Mouse (Mus musculus) lung, embryonic 15.5 days (tissue): Measurements from ENCODE around the gene Gm10490. TPM values are rescaled to one million over a fixed set of nuclear protein-coding genes. Genes with fewer than 3 reads are reported as not detected.
A peak's percentile ranks its signal among the peaks of the same experiment; 100 is the strongest.
"Not testable (repeated sequence)": the region's sequence is repeated elsewhere in the genome, so short reads cannot be mapped to it uniquely, and the experiment has no call there.

Experiments
- ATAC-seq: fragments of 200-750 bp; cut with Nextera tagmentation; 2 replicates; pipeline ENCODE4 v1.8.0; 2017; ENCODE audit warnings: moderate number of reproducible peaks, borderline replicate concordance; ENCODE audit not compliant: low FRiP score, low TSS enrichment; ENCODE audit errors: extremely low read depth
- H3K27ac ChIP-seq: fragments of 300-500 bp; sonication (generic); 2 replicates; pipeline ENCODE4 v1.5.1; 2015; ENCODE audit warnings: moderate library complexity, mild to moderate bottlenecking, inconsistent platforms
- H3K27me3 ChIP-seq: fragments of 300-500 bp; sonication (generic); 2 replicates; pipeline ENCODE4 v1.6.1; 2015; ENCODE audit warnings: inconsistent platforms
- H3K36me3 ChIP-seq: fragments of 300-500 bp; sonication (generic); 2 replicates; pipeline ENCODE4 v1.6.1; 2015; ENCODE audit warnings: inconsistent platforms
- H3K4me1 ChIP-seq: fragments of 300-500 bp; sonication (generic); 2 replicates; pipeline ENCODE4 v1.6.1; 2015; ENCODE audit warnings: inconsistent platforms
- H3K4me2 ChIP-seq: fragments of 300-500 bp; sonication (generic); 2 replicates; pipeline ENCODE4 v1.6.1; 2015; ENCODE audit warnings: inconsistent platforms, mild to moderate bottlenecking, moderate library complexity
- H3K4me3 ChIP-seq: fragments of 300-500 bp; sonication (generic); 2 replicates; pipeline ENCODE4 v1.5.1; 2015; ENCODE audit warnings: mild to moderate bottlenecking, inconsistent platforms
- H3K9ac ChIP-seq: fragments of 300-500 bp; sonication (generic); 2 replicates; pipeline ENCODE4 v1.6.1; 2015; ENCODE audit warnings: inconsistent platforms
- H3K9me3 ChIP-seq: fragments of 300-500 bp; sonication (generic); 2 replicates; pipeline ENCODE4 v1.6.1; 2016; ENCODE audit warnings: inconsistent platforms
- WGBS: fragments of 180-500 bp; shearing (Covaris S2); methylation state at CpG from one replicate; pipeline ENCODE4 v1.1.7; 2015; 5-methylcytosine and 5-hydroxymethylcytosine counted together
- polyA plus RNA-seq: library from polyadenylated mRNA; unstranded; fragments of >200 nt; fragmentation: Nextera tagmentation; extraction: Ambion mirVana; gene quantifications from 2 replicates; pipeline ENCODE4 v1.2.1, GENCODE M21; 2015

Gene Gm10490
- polyA plus RNA-seq, 1 experiment from 2014 or later, result not detected

GRCm38 (mm10) chrX:7898211-7898610 is 11.1 kb upstream of the Gm10490 start:
- WGBS, result 23% methylated on average over 12 of the region's 13 CpGs
- ATAC-seq, result no peak
- Histone ChIP-seq H3K9ac (peak overlapping the region; percentile 32), H3K9me3 (no peaks in the 10 kb centered on the region), H3K4me1 (no peaks in the 10 kb centered on the region), H3K27me3 (no peaks in the 10 kb centered on the region), H3K4me3 (peak overlapping the region; percentile 60), H3K27ac (peak overlapping the region; percentile 75; the same call in 1 of the 2 replicates), H3K36me3 (peaks cover 6% of the 10 kb centered on the region; the same call in 1 of the 2 replicates), H3K4me2 (peak overlapping the region; percentile 58)

- H3K9me3 ChIP-seq, result no peaks in the 10 kb centered on the region
- peak within 1 kb of the TSS; percentile 53 for H3K9ac ChIP-seq
- peak within 1 kb of the TSS; percentile 60 for H3K4me3 ChIP-seq
- ATAC-seq, result peak; percentile 99
- H3K27me3 ChIP-seq, result no peaks in the 10 kb centered on the region
- no peaks in the 10 kb centered on the region for H3K4me1 ChIP-seq
- 14% methylated on average over 62 of the region's 62 CpGs for WGBS
- H3K4me2 ChIP-seq, result peak within 1 kb of the TSS; percentile 58
- H3K36me3 ChIP-seq, result peaks cover 6% of the 10 kb centered on the region; the same call in 1 of the 2 replicates
- H3K27ac ChIP-seq, result peak within 1 kb of the TSS; percentile 75
Measured at GRCm38 (mm10) chrX:7898880-7899874, 10.2 kb upstream of the Gm10490 start, which contains the start of the genes Pqbp1 and Timm17b. Pqbp1 (minus strand) TSS chrX:7899269. Timm17b (plus strand) TSS chrX:7899357.

GRCm38 (mm10) chrX:7904441-7904840 is 4.9 kb upstream of the Gm10490 start:
- Histone ChIP-seq H3K4me3 (no peak overlapping the region), H3K9ac (no peak overlapping the region), H3K36me3 (0 out of 2 replicates have a peak, but pooled peaks cover 3% of the 10 kb centered on the region), H3K9me3 (no peaks in the 10 kb centered on the region), H3K27ac (no peak overlapping the region), H3K4me2 (no peak overlapping the region), H3K4me1 (no peaks in the 10 kb centered on the region), H3K27me3 (no peaks in the 10 kb centered on the region)
- ATAC-seq, result no peak
- 88% methylated on average over 5 of the region's 5 CpGs for WGBS

GRCm38 (mm10) chrX:7907735-7908134 is 1.6 kb upstream of the Gm10490 start, which contains the start of gene Gm10491:
Gm10491 (minus strand) TSS chrX:7907835.
- no peak for ATAC-seq
- Histone ChIP-seq H3K27me3 (no peaks in the 10 kb centered on the region), H3K9ac (no peak within 1 kb of the TSS), H3K4me3 (no peak within 1 kb of the TSS), H3K4me2 (no peak within 1 kb of the TSS), H3K9me3 (no peaks in the 10 kb centered on the region), H3K36me3 (0 out of 2 replicates have a peak, but pooled peaks cover 3% of the 10 kb centered on the region), H3K27ac (no peak within 1 kb of the TSS), H3K4me1 (no peaks in the 10 kb centered on the region)
- WGBS, result 79% methylated on average over 5 of the region's 5 CpGs

- H3K9ac ChIP-seq, result no peak overlapping the region
- whole genome bisulfite sequencing, result 50% methylated on average over 6 of the region's 6 CpGs
- 0 out of 2 replicates have a peak, but pooled peaks cover 3% of the 10 kb centered on the region for H3K36me3 ChIP-seq
- no peak overlapping the region for H3K4me2 ChIP-seq
- no peak for ATAC-seq
- H3K27ac ChIP-seq, result no peak overlapping the region
- no peaks in the 10 kb centered on the region for H3K4me1 ChIP-seq
- H3K4me3 ChIP-seq, result no peak overlapping the region
- H3K9me3 ChIP-seq, result no peaks in the 10 kb centered on the region
- H3K27me3 ChIP-seq, result no peaks in the 10 kb centered on the region
Measured at GRCm38 (mm10) chrX:7910473-7910872, 1.1 kb downstream of the Gm10490 start.

DNA sequence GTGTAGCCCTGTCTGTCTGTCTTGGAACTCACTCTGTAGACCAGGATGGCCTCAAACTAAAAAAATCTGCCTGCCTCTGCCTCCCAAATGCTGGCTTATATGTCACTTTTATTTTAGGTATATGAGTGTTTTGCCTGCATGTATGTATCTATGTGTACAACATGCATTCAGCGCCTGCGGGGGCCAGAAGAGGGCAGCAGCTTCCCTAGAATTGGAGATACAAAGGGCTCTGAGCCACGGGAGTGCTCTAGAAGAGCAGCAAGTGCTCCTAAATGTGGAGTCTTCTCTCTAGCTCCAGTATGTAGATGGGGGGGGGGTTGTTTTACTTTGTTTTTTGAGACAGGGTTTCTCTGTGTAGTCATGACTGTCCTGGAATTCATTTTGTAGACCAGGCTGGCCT is 6.3 kb downstream of the Gm10490 start:
- WGBS, result 22% methylated on average over 3 of the region's 3 CpGs
- not testable (repeated sequence) for H3K4me3 ChIP-seq, H3K27ac ChIP-seq, H3K4me2 ChIP-seq, H3K4me1 ChIP-seq, H3K9me3 ChIP-seq, ATAC-seq, H3K9ac ChIP-seq, H3K36me3 ChIP-seq
- peaks cover 15% of the 10 kb centered on the region for H3K27me3 ChIP-seq

GRCm38 (mm10) chrX:7917960-7918359 is 8.6 kb downstream of the Gm10490 start:
- H3K9ac ChIP-seq, H3K4me2 ChIP-seq, ATAC-seq, H3K4me1 ChIP-seq, H3K4me3 ChIP-seq, H3K27ac ChIP-seq, H3K9me3 ChIP-seq, H3K36me3 ChIP-seq: not testable (repeated sequence)
- 73% methylated on average over 6 of the region's 6 CpGs for WGBS
- H3K27me3 ChIP-seq, result peaks cover 38% of the 10 kb centered on the region

DNA sequence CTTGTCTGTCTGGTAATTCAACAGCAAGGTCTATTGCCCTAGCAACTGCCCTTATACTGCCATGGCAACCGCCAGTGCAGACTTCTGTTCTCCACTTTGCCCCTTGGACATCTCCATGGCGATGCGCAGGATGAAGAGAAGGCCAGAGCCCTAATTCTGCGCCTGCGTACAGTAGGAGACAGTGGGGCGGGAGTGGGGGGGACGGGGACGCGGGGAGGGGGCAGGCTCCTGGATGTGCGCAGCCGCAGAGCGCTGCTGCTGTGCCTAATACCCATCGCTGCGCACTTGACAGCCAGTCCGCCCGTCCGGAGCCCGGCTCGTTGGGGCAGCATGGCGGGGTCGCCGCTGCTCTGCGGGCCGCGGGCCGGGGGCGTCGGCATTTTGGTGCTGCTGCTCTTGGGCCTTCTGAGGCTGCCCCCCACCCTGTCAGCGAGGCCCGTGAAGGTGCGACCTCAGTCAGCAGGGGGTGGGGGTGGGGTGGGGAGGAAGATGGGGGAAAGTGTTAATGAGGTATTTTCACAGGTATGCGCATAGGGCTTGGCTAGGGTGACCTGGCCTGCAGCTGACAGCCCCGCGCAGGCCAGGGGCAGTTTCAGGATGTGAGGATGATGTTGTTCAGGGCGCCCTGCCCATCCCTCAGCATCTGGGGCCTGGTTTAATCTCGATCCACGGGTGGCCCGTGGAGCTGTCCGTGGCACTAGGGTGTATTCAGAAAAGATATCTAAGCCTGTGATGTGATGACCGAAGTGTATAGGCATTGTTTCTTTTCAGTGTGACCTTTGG is 10.4 kb downstream of the Gm10490 start, which contains the start of gene Pcsk1n:
Pcsk1n (plus strand) TSS at position 222 of the 783 bp plus-strand sequence.
- H3K36me3 ChIP-seq, result no peaks in the 10 kb centered on the region
- no peak within 1 kb of the TSS for H3K27ac ChIP-seq
- H3K4me3 ChIP-seq, result 0 out of 2 replicates have a peak within 1 kb of the TSS, but pooled peaks have one; percentile 7
- H3K4me1 ChIP-seq, result 0 out of 2 replicates have a peak, but pooled peaks cover 5% of the 10 kb centered on the region
- no peak; the same call in 1 of the 2 replicates for ATAC-seq
- H3K9ac ChIP-seq, result no peak within 1 kb of the TSS
- WGBS, result 14% methylated on average over 36 of the region's 40 CpGs
- no peaks in the 10 kb centered on the region for H3K9me3 ChIP-seq
- H3K27me3 ChIP-seq, result peaks cover 54% of the 10 kb centered on the region
- H3K4me2 ChIP-seq, result 0 out of 2 replicates have a peak within 1 kb of the TSS, but pooled peaks have one; percentile 18

DNA sequence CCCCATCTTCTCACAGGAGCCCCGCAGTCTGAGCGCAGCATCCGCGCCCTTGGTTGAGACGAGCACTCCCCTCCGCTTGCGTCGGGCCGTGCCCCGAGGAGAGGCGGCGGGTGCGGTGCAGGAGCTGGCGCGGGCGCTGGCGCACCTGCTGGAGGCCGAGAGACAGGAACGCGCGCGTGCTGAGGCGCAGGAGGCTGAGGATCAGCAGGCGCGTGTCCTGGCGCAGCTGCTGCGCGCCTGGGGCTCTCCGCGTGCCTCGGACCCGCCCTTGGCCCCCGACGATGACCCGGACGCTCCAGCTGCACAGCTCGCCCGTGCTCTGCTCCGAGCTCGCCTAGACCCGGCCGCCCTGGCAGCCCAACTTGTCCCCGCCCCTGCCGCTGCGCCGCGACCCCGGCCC is 12.7 kb downstream of the Gm10490 start:
- H3K4me2 ChIP-seq, result peak overlapping the region; percentile 47
- peak overlapping the region; percentile 18 for H3K4me3 ChIP-seq
- no peak overlapping the region for H3K9ac ChIP-seq
- 0 out of 2 replicates have a peak, but pooled peaks cover 5% of the 10 kb centered on the region for H3K4me1 ChIP-seq
- no peak overlapping the region for H3K27ac ChIP-seq
- WGBS, result 18% methylated on average over 29 of the region's 48 CpGs
- H3K36me3 ChIP-seq, result no peaks in the 10 kb centered on the region
- peaks cover 70% of the 10 kb centered on the region for H3K27me3 ChIP-seq
- ATAC-seq, result no peak
- no peaks in the 10 kb centered on the region for H3K9me3 ChIP-seq

- ATAC-seq, result no peak
- 66% methylated on average over 6 of the region's 6 CpGs for WGBS
Measured at GRCm38 (mm10) chrX:7926266-7926665, 16.9 kb downstream of the Gm10490 start.

DNA sequence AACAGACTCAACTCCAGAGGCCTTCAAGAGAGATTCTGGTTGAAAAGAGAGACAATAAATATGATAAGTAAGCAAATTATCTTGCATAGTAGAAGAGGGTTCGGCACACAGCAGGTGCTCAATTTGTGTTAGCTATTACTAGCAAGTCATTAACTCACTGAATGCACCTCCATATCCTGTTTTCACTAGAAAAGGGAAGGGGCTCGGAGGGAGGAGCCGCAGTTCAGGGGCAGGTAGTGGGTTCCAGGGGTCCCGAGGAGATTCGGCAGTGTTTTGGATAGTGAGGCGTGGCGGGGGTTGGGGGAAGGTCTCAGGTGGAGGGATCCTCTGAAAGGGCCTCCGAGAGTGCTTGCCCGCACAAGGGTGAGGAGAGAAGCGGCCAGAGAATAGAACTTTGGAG is 17.8 kb downstream of the Gm10490 start:
- WGBS, result 17% methylated on average over 10 of the region's 10 CpGs
- Histone ChIP-seq H3K4me3 (no peak overlapping the region), H3K27me3 (peaks cover 53% of the 10 kb centered on the region)

More at GRCm38 (mm10) chrX:7926266-7926665, 16.9 kb downstream of the Gm10490 start:
- Histone ChIP-seq H3K4me3 (no peak overlapping the region), H3K9me3 (no peaks in the 10 kb centered on the region), H3K9ac (no peak overlapping the region), H3K27me3 (peaks cover 62% of the 10 kb centered on the region), H3K4me2 (no peak overlapping the region), H3K36me3 (no peaks in the 10 kb centered on the region), H3K27ac (no peak overlapping the region), H3K4me1 (0 out of 2 replicates have a peak, but pooled peaks cover 5% of the 10 kb centered on the region)

More for the DNA sequence above, 17.8 kb downstream of the Gm10490 start:
- no peak for ATAC-seq
- Histone ChIP-seq H3K9ac (no peak overlapping the region), H3K9me3 (no peaks in the 10 kb centered on the region), H3K4me2 (no peak overlapping the region), H3K36me3 (no peaks in the 10 kb centered on the region), H3K4me1 (0 out of 2 replicates have a peak, but pooled peaks cover 2% of the 10 kb centered on the region), H3K27ac (no peak overlapping the region)
